ENCODE assay signal across 8 mouse cellular contexts in genomic region chr5:96964062-96965028, GRCm38 (mm10). TPM values are rescaled to one million over a fixed set of nuclear protein-coding genes. Genes with fewer than 3 reads are reported as not detected.
DNase-seq lines count a peak whose midpoint lies in the region; ATAC-seq and TF ChIP-seq lines count a peak whose summit lies in the region.

No protein-coding gene starts in this region.

- DNase-seq in spleen, adult 2 months (ENCODE audit: low read depth in 1 of 2, low spot score in 2 of 2): no peak
- no peak for DNase-seq in spleen, postnatal 36 days (ENCODE audit: low spot score in 2 of 2)
- no peak for DNase-seq in MN1 (ENCODE audit: low spot score)
- no peak for DNase-seq in ovary, postnatal 10 days (ENCODE audit: low spot score)
- no peak for DNase-seq in layer of hippocampus, adult 9-11 months

- H3K9me3 ChIP-seq in forebrain, embryonic 12.5 days: no peaks in the 10 kb centered on the region
- H3K9me3 ChIP-seq in kidney, embryonic 14.5 days (ENCODE audit: control insufficient read depth, low read length): no peaks in the 10 kb centered on the region
- H3K9me3 ChIP-seq in midbrain, embryonic 15.5 days: no peaks in the 10 kb centered on the region

- peaks cover 15% of the 10 kb centered on the region for H3K4me1 ChIP-seq in spleen, adult 2 months (ENCODE audit: control insufficient read depth, insufficient read depth, insufficient read length)
- H3K4me1 ChIP-seq in forebrain, embryonic 12.5 days: peaks cover 18% of the 10 kb centered on the region
- H3K4me1 ChIP-seq in kidney, embryonic 14.5 days (ENCODE audit: control insufficient read depth, insufficient read depth, low read length): peaks cover 5% of the 10 kb centered on the region; the same call in 1 of the 2 replicates
- H3K4me1 ChIP-seq in midbrain, embryonic 15.5 days: peaks cover 7% of the 10 kb centered on the region

- no peaks in the 10 kb centered on the region for H3K36me3 ChIP-seq in spleen, adult 2 months (ENCODE audit: control insufficient read depth, insufficient read depth, low read length)
- no peaks in the 10 kb centered on the region for H3K36me3 ChIP-seq in forebrain, embryonic 12.5 days (replicated peaks)
- no peaks in the 10 kb centered on the region for H3K36me3 ChIP-seq in kidney, embryonic 14.5 days (ENCODE audit: control insufficient read depth, insufficient read depth, low read length)
- no peaks in the 10 kb centered on the region for H3K36me3 ChIP-seq in midbrain, embryonic 15.5 days (replicated peaks)

- H3K4me3 ChIP-seq in spleen, adult 2 months (ENCODE audit: extremely low read depth, insufficient read depth, insufficient read length): peak overlapping the region; percentile 17; the same call in 1 of the 2 replicates
- H3K4me3 ChIP-seq in forebrain, embryonic 12.5 days (replicated peaks): peak overlapping the region; percentile 7; the same call in 1 of the 2 replicates
- H3K4me3 ChIP-seq in kidney, embryonic 14.5 days (ENCODE audit: low read length): no peak overlapping the region
- H3K4me3 ChIP-seq in midbrain, embryonic 15.5 days: 0 out of 2 replicates have a peak overlapping the region, but pooled peaks have one; percentile 8

- H3K27ac ChIP-seq in spleen, adult 2 months (ENCODE audit: insufficient read depth, low read length): peak overlapping the region; percentile 80
- H3K27ac ChIP-seq in forebrain, embryonic 12.5 days: peak overlapping the region; percentile 50; the same call in 1 of the 2 replicates
- H3K27ac ChIP-seq in kidney, embryonic 14.5 days (ENCODE audit: low read depth, low read length): no peak overlapping the region
- 0 out of 2 replicates have a peak overlapping the region, but pooled peaks have one; percentile 20 for H3K27ac ChIP-seq in midbrain, embryonic 15.5 days

- TF ChIP-seq POLR2A in spleen, adult 2 months (IDR thresholded peaks at IDR 0.05; ENCODE audit: low read depth, low read length): no peak

- H3K27me3 ChIP-seq in spleen, adult 2 months (ENCODE audit: control insufficient read depth, insufficient read depth, low read length): no peaks in the 10 kb centered on the region
- H3K27me3 ChIP-seq in forebrain, embryonic 12.5 days: no peaks in the 10 kb centered on the region
- no peaks in the 10 kb centered on the region for H3K27me3 ChIP-seq in kidney, embryonic 14.5 days (ENCODE audit: control insufficient read depth, insufficient read depth, low read length)
- H3K27me3 ChIP-seq in midbrain, embryonic 15.5 days (replicated peaks): no peaks in the 10 kb centered on the region

- 0 out of 2 replicates have a peak overlapping the region, but pooled peaks have one; percentile 12 for H3K9ac ChIP-seq in forebrain, embryonic 12.5 days
- no peak overlapping the region for H3K9ac ChIP-seq in kidney, embryonic 14.5 days (ENCODE audit: low read depth, low read length)
- no peak overlapping the region for H3K9ac ChIP-seq in midbrain, embryonic 15.5 days

- peak; percentile 68; the same call in 1 of the 2 replicates for ATAC-seq in forebrain, embryonic 12.5 days (ENCODE audit: low FRiP score)
- peak; percentile 28; the same call in 1 of the 2 replicates for ATAC-seq in kidney, embryonic 14.5 days (ENCODE audit: low FRiP score, low TSS enrichment)
- ATAC-seq in midbrain, embryonic 15.5 days (replicated peaks): peak; percentile 54

- TF ChIP-seq CTCF in spleen, adult 2 months (IDR thresholded peaks at IDR 0.05; ENCODE audit: extremely low read depth, insufficient read depth, insufficient read length, insufficient replicate concordance): no peak

- WGBS in spleen, adult 2 months: 14% methylated on average over 14 of the region's 14 CpGs
- WGBS in forebrain, embryonic 12.5 days: 2% methylated on average over 14 of the region's 14 CpGs
- 6% methylated on average over 14 of the region's 14 CpGs for WGBS in kidney, embryonic 14.5 days
- 2% methylated on average over 14 of the region's 14 CpGs for WGBS in midbrain, embryonic 15.5 days

- peak overlapping the region; percentile 43 for H3K4me2 ChIP-seq in forebrain, embryonic 12.5 days
- peak overlapping the region; percentile 15 for H3K4me2 ChIP-seq in kidney, embryonic 14.5 days (replicated peaks; ENCODE audit: low read depth, low read length)
- peak overlapping the region; percentile 44 for H3K4me2 ChIP-seq in midbrain, embryonic 15.5 days

RNA-seq across cellular contexts. Expression of gene Bmp2k, which starts 33.1 kb away (rescaled TPM):
- polyA plus RNA-seq in spleen, adult 2 months (2012; rRNA removed): 32.6 and 33.3 TPM in 2 replicates
- polyA plus RNA-seq in forebrain, embryonic 12.5 days (2016; fragmentation: Nextera tagmentation; extraction: Ambion mirVana): 9.2 TPM in 2 replicates
- polyA plus RNA-seq in kidney, embryonic 14.5 days (2014; fragmentation: Nextera tagmentation; extraction: Ambion mirVana): 9.7 and 10.9 TPM in 2 replicates
- polyA plus RNA-seq in midbrain, embryonic 15.5 days (2015; fragmentation: Nextera tagmentation; extraction: Ambion mirVana): 9.2 and 9.9 TPM in 2 replicates
